Mouse (Mus musculus) adrenal gland, postnatal 10 days (tissue): Measurements from ENCODE around the gene 2900011O08Rik. TPM values are rescaled to one million over a fixed set of nuclear protein-coding genes. Genes with fewer than 3 reads are reported as not detected.
A peak's percentile ranks its signal among the peaks of the same experiment; 100 is the strongest.
"Not testable (repeated sequence)": the region's sequence is repeated elsewhere in the genome, so short reads cannot be mapped to it uniquely, and the experiment has no call there.

Experiments
- DNase-seq: peaks from one replicate; pipeline ENCODE4 v3.0.0; 2021; ENCODE audit warnings: mixed read lengths
- total RNA-seq, 2 experiments: library from RNA; stranded (reverse); gene quantifications; 2 replicates each; pipeline ENCODE4 v1.2.3; 2021

The 2900011O08Rik gene
- total RNA-seq, 2 experiments from 2014 or later = 1.7 to 4.2 TPM

DNA sequence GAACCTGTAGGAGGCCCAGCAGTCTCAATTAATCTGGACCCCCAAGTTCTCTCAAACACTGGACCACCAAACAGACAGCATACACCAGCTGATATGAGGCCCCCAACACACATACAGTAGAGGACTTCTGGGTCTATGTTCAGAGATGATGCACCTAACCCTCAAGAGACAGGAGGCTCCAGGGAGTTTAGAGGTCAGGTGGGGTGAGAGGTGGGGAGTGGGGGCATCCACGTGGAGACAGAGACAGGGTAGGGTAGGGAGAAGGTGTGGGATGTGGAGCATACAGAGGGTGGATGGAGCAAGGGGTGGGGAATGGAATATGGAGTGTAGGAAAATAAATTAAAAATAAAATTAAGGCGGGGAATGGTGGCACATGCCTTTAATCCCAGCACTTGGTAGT is 82.3 kb downstream of the 2900011O08Rik start:
- not testable (repeated sequence) for DNase-seq

DNA sequence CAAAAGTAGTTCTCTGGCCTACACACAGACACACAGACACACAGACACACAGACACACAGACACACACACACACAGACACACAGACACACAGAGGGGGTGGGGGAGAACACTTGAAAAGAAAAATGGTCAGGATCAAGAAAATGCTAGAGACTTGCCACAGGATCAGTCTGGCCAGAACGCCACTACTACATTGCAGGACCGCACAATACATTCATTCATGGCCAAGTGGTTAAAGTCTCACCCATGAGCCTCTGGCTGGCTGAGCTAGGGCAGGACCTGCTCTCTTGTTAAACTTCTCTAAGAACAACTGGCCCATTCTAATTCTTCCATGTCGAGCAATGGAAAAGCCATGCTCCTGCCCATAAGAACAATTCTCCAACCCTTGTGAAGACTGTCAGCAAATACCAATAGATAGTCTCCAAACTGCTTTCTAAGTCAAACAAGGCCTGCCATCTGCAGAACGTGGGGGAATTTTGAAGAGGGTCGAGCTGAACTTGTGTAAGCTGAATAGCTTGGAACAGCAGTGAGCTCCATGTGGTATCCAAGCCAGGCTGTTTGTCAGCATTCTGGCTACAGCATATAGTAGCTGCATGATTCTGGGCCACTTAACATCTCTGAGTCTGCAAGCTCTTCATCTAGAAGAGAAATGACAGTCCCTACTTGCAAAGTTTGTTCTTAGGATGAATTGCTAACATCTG is 84.2 kb downstream of the 2900011O08Rik start:
- no peak for DNase-seq

DNA sequence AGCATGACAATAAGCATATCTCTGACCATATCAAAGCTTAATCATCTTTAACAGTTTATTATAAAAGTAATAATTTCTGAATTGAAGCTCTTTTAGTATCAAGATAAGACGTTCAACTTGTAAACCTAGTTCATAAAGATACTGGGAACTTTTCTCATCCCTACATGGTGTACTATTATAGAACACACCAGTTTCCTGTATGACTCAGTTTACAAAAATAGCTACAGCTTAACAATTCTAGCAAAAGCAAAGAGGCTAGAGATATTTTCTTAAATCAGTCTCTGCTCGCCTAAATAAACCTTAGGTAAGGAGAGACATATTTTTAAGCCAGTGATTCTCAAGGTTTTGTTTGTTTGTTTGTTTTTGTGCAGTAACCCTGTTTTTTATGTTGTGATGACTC is 96.5 kb downstream of the 2900011O08Rik start:
- no peak for DNase-seq

DNA sequence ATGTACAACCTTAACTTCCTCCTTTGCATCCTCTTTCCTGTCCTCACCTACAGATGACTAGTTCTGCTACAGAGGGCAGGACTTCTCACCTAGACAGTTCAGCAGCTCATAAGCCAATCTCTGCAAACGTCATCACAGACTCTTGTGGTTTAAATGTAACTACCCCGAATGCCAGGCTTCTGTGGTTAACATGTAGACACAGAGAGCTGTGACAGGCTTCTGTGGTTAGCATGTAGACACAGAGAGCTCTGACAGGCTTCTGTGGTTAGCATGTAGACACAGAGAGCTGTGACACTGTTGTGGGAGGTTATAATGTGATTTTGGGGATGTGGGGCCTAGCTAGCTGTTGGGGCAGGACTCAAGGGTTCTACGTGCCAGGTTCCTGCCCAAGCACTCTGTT is 101.8 kb downstream of the 2900011O08Rik start:
- no peak for DNase-seq

DNA sequence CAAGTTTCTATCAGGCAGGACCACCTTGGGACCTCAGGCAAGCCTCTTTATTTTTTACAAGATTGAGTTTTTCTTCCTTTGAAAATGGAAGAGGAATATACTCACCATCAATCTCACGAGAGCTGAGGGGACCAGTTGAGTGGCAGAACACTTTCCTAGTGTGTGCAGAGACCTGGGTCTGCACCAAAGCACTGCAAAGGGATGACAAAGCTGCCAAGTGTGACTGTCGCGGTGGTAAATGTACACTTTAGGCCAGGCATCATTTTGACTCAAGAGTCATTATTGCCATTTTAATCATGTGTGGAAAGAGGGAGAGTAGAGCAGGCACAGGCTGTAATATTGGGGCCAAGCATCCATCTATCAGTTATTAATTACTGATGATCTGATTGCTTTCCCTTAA is 102.9 kb downstream of the 2900011O08Rik start:
- no peak for DNase-seq

DNA sequence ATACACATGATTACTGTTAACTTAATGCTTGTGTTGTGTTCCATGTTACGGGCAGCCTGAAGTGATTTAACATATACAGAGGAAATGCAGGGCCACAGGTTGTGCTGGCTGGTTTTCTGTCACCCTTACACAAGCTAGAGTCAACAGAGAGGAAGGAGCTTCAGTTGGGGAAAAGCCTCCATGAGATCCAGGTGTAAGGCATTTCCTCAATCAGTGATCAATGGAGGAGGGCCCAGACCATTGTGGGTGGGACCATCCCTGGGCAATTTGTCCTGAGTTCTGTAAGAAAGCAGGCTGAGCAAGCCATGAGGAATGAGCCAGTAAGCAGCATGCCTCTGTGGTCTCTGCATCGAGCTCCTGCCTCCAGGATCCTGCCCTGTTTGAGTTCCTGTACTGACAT is 105.4 kb downstream of the 2900011O08Rik start:
- DNase-seq = no peak

DNA sequence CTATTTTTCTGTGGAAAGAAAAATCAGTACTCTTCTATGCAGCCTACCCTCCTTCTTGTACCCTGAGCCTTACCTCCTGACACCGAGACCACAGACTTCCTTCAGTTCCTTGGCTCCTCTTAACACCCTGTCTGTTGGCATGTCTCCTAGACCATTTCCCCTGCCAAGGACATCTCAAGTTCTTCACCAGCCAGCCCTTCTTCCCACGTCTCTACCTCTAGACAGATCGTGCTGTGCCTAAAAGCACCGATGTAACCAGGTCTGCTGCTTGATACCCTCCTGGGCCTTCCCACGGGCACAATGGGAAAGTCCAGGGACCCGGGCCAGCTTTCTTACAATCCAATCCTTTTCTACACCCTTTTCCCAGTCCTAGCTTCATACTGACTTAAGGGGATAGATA is 119.5 kb downstream of the 2900011O08Rik start:
- DNase-seq = no peak

DNA sequence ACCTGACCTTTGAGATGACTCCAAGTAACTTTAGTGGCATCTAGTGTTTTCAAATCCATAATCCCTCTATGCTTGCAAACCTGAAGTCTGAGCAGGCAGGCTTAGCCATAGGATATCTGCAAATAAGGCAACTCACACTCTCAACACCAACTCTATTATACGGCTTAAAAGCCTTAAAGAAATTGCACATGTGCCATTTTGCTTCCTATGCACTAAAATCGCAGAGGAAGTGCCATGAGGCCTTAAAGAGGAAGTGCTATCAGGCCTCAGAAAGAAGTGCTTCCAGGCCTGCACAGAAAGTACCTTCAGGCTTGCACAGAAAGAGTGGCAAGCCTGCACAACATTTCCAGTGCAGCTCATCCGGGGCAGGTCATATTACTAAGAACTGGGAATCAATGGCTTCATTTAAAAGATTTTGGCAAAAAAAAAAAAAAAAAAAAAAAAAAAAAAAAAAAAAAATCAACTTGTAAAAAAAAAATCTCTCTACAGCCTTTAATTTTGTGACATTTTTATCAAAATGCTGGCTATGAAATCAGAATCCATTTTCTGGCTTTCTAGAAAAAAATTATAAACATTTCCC is 123.3 kb downstream of the 2900011O08Rik start:
- DNase-seq = no peak

DNA sequence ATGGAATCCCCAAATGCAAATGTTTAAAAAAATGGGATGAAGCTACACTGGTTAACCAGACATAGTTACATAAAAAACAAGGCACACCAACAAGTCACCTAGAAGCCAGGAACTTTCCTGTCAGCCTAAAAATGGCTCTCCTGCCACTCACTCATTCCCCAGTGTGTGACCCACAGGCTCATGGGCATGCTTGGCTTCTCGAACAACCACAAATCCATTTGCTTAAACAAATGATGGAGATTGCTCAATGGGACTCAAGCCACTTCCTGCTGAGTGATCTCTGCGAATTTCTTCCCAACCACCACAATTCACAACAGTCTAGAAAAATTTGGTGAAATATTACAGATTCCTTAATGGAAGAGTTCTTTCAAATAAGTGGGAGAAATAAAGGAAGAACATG is 124.5 kb downstream of the 2900011O08Rik start:
- DNase-seq = no peak

DNA sequence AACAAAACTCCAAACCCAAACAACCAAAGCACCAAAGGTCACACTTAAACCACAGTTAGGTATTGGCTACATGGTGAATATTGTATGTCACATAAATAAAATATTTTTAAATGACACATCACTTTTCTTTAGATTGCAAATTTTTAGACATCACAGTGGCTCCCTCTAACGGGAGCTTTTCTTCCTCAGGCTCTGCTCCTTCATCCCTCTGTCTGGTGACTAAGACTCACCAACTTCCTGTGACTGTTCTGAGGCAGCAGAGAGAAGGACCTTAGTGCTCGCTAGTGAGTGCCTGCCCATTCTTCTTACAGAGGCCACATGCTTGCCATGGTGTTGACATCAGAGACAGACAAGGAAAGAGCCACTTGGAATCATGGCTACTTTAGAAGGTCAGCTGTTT is 125.7 kb downstream of the 2900011O08Rik start:
- no peak for DNase-seq

DNA sequence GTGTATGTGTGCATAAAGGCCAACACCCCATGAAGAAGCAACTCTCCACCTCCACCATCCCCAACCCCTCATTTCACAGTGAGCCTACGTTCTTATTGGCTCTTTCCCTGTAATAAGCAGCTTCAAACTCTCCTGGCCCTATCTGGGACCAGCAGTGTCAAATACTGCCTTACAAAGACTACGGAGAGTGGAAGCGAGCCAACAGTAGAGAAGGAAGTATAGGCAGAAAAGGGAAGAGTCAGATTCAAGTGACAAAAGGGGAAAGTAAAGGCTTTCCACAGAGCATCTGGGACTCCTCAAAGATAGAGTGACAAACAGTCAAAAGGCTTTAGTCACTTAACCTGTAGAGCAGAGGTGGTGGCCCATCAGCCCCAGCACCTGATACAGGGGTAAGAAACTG is 126.3 kb downstream of the 2900011O08Rik start:
- no peak for DNase-seq

DNA sequence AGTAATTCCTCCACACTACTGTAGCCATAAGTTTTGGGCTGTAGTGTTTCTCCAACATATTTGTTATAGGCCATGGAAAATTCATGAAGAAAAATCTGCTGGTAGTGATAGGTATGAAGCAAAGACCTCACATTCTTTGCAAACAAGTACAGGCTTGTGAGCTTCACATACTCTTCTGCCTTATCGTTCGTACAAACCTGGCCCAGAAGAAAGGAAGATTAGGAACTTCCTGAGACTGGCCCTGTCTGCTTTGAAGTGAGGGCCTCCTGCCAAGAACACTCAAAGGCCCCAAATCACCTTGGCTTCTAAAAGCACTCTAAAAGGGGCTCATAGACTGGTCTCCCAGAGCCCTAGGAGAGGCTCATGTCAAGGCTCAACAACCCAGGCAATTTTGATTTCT is 130.9 kb downstream of the 2900011O08Rik start:
- DNase-seq = no peak

DNA sequence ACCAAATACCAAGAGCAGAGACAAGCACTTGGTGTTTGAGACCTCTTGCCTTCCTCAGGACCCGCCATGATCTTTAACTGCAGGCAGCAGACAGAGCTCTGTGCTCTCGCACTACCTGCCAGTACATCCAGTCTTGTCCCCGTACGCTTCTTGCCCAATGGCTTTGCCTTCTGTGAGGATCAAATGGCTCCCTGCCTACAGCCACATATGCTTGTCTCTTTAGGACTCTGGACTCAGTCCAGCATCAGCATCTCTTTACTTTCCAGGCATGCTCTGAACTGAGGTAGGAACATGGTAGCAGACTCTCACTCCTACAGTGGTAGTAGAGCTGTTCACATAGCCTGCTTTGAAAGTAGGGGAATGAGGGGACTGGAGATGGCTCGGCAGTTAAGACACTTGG is 134.5 kb downstream of the 2900011O08Rik start:
- DNase-seq = no peak

DNA sequence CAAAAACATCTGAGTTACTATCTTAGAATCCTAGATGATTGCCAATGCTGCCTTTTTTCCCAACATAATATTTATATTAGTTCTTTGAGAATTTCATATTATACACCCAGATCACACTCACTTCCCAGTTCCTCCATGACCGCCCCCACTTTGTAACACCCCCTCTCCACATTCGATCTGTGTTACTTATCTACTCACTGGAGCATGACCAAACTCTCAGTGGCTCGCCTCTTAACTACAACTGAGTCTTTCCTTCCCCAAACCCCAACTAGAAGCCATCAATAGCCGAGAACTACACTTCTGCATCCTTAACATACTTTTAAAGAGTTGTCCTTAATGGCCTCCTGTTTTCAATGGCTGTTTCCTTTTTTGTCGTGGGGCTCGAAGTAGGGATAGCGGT is 135.2 kb downstream of the 2900011O08Rik start:
- DNase-seq = no peak

DNA sequence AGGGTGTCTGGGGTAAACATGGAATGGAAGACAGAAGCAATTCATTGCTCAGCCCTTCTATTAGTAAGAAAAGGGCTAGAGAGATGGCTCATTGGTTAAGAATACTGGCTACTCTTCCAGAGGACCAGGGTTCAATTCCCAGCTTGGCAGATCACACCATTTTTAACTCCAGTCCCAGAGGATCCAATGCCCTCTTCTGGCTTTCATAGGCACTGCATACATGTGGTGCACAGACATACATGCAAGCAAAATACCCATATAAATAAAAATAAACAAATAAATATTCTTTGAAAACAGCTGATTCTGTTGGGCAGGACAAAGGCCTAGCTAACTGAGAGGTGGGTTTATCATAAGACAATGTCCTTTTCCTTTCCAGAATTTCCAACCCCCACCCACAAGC is 136.2 kb downstream of the 2900011O08Rik start:
- DNase-seq = no peak

DNA sequence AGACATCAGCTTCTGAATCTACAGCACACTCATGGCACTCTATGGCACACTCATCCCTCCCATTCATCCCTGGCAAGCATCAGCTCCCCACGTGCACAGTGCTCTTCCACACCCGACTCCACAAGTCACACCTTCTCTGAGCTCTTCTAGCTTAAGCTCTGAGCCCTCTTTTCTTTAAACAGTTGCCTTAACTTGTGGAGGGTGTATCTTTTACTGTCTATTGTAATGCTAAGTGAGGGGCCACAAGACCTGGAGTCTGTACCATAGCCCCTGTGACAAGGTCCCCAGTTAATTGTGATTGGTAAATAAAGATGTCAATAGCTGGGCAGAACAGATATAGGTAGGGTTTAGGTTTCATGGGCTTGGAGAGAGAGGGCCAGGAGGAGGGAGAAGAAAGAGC is 137.5 kb downstream of the 2900011O08Rik start:
- DNase-seq = no peak

DNA sequence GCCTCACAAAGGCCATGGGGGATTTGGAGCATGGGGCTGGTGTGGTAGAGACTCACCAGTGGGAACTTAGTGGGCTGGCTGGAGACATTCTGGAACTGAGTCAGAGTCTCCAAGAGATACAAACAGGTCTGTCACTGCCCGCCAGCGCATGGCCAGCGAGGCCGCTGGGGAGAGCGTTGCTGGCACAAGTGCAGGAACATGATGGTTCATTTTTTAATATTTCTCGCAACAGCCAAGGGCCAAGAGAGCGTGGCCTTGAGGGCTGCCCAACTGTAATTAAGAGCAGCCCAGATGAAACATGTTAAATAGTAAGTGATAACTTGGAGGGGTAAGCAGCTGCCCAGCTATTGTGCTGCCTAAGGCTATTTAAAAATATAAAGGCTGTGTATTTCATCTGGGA is 138.3 kb downstream of the 2900011O08Rik start:
- DNase-seq = peak; percentile 61

DNA sequence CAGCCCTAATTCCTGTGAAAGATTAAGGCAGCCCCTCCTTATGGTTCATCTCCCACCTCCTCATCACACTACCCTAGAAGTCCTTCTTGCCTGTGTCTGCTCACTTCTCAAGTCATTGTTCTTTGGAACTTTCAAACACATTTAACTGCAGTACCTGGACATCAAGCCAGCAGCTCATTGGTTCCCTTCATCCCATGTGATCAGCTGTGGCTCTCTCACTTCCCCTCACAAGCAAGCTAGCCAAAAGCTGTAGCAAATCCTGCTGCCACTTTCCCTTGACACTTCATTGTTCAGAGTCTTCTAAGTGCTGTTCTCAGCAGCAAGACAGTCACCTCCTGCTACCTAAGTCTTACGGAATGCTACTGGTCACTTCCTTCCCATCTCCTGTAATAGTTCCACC is 138.8 kb downstream of the 2900011O08Rik start:
- peak; percentile 8 for DNase-seq

DNA sequence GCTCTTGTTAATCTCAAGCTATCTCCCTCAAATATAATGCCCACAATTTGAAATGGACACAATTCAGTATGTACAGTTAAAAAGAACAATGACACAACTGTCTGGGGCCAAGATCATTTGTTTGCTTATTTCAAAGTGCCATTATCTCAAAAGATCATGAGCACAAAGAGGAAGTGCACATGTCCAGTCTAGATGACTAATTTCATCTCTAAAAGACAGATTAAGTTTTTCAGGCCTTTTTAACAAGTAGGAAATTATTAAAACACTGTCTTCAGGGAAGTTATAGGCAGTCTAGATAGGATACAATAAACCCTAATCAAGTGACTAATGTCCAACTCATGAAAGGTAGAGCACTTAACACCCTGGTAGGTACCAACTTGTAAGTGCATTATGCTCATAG is 142.6 kb downstream of the 2900011O08Rik start:
- no peak for DNase-seq

DNA sequence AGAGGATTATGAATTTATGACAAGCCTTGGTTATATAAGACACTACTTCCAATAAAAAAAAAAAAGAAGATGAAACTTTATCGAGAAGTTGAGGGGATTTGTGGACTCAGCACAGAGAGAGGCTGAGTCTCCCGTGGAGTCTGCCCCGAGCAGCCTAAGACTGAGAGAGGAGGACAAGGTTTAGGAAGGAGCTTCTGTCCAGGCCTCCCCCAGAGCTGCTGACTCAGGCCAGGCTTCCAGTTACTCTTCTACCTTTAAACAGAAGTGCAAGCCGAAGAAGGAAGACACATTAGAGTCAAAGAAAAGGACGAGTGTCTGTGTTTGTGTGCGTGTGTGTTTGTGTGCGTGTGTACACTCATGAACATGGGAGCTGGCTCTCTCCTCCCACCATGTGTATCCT is 144.4 kb downstream of the 2900011O08Rik start:
- no peak for DNase-seq

DNA sequence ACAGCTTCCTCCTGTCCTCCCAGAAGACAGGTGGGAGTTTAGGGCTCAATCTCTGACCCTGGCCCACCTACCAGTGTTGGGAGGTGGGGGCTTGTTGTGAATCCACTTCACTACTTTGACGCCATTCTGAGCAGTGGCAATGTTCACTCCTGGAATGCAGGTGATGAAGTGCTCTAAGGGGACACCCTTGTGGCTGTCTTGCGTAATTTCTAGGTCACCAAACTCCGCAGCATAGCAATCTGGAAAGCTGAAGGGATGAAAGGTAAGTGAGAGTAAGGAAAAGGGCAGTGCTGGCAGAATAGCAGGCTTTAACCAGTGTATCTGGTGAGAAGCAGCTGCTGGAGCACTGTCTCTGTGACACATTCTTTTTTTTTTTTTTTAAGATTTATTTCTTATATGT is 145.0 kb downstream of the 2900011O08Rik start:
- no peak for DNase-seq

DNA sequence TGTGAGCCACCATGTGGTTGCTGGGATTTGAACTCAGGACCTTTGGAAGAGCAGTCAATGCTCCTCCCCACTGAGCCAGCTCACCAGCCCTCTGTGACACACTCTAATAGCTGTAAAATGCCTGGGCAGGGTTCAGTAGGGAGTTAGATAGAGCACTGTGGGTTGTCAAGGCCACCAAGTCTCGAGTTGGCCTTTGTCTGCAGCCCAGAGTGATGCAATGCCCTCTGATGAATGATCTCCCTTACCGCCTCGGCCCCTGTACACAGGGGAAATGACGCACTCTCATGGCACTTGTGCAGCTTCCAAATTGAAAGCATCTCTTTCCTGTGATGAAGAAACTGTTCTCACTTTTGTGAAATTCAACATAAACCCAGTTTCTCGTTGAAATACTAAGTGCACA is 145.4 kb downstream of the 2900011O08Rik start:
- peak; percentile 79 for DNase-seq

DNA sequence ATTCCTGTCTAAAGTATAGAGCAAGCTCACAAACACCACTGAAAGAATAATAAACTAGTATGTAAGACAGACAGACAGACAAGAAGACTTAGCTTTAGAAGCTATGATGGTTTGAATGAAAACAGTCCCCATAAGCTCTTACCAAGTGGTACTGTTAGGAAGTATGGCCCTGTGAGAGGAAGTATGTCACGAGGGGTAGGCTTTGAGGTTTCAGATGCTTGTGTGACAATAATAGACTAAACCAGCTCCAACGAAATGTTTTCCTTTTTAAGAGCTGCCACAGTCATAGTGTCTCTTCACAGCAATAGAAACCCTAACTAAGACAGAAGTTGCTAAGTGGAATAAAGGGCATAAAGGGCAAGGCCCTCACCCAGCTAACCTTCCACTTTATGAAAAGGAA is 148.6 kb downstream of the 2900011O08Rik start:
- DNase-seq = no peak

DNA sequence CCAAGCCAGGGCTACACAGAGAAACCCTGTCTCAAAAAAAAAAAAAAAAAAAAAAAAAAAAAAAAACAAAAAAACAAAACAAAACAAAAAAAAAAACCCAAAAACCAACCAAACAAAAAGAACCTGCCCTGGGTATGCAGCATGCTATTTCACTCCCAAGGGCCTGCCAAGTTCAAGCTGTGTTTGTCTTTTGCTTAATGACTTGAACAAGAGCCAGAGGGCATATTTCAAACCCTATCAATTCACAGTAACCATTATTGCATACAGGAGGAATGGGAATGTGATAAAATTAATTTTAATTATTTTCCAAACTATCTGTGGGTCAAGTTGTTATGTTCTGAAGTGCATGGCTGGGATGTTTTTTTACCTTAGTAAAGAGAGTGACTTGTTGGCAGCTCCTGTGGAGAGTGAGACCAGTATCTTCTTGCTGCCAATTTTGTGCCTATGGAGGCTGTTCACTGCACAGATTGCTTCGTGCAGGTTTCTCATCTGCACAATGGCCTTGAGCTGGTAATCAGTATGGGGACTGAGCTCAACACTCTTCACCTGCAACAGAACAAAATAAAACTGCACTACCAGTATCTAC is 151.7 kb downstream of the 2900011O08Rik start:
- no peak for DNase-seq
